Mouse (Mus musculus) MEL (cell line): ENCODE results near the gene Top3b.

Experiments
- CTCF ChIP-seq, 3 experiments: IDR thresholded peaks in 2 of 3; conservative IDR thresholded peaks in 1 of 3; 2 replicates each; pipeline ENCODE4 v1.5.1; 2011 to 2012; ENCODE audit warnings: low read length in 3 of 3, low read depth in 2 of 3, mild to moderate bottlenecking in 2 of 3, improper control_type of control experiment in 1 of 3, inconsistent platforms in 1 of 3, mixed read lengths in 1 of 3, moderate library complexity in 1 of 3; ENCODE audit not compliant: control insufficient read depth in 1 of 3, insufficient read depth in 1 of 3, poor library complexity in 1 of 3, severe bottlenecking in 1 of 3
- E2F4 ChIP-seq: IDR thresholded peaks from 2 replicates; pipeline ENCODE4 v1.6.1; 2011; ENCODE audit warnings: low read depth, low read length, improper control_type of control experiment, borderline replicate concordance
- ELF1 ChIP-seq: IDR thresholded peaks from 2 replicates; pipeline ENCODE4 v1.6.1; 2014; ENCODE audit warnings: low read depth, mild to moderate bottlenecking, inconsistent platforms, low read length, improper control_type of control experiment, moderate library complexity
- ETS1 ChIP-seq: IDR thresholded peaks from 2 replicates; pipeline ENCODE4 v1.6.1; 2012; ENCODE audit warnings: low read depth, mild to moderate bottlenecking, inconsistent platforms, low read length, improper control_type of control experiment, moderate library complexity
- JUND ChIP-seq: IDR thresholded peaks from 2 replicates; pipeline ENCODE4 v1.6.1; 2011; ENCODE audit warnings: low read depth, mild to moderate bottlenecking, improper control_type of control experiment, low read length
- TBP ChIP-seq: IDR thresholded peaks from 2 replicates; pipeline ENCODE4 v1.8.0; 2011; ENCODE audit warnings: low read depth, low read length, improper control_type of control experiment
- ZMIZ1 ChIP-seq: IDR thresholded peaks from 2 replicates; pipeline ENCODE4 v1.6.1; 2012; ENCODE audit warnings: low read depth, mild to moderate bottlenecking, inconsistent platforms, low read length, improper control_type of control experiment, moderate library complexity

- no peak for TF ChIP-seq ELF1
- no peak for TF ChIP-seq E2F4
- no peak for TF ChIP-seq CTCF (IDR thresholded peaks at IDR 0.05 in 2 of 3, conservative IDR thresholded peaks at IDR 0.05 in 1 of 3; ENCODE audit: control insufficient read depth in 1 of 3, insufficient read depth in 1 of 3, low read depth in 2 of 3, low read length in 3 of 3, poor library complexity in 1 of 3, severe bottlenecking in 1 of 3)
- TF ChIP-seq ZMIZ1: no peak
- no peak for TF ChIP-seq ETS1
- TF ChIP-seq JUND: no peak
- TF ChIP-seq TBP: no peak
Observed at GRCm38 (mm10) chr16:16892366-16892765, 21.8 kb downstream of the Top3b start.
